Mouse (Mus musculus) lung, adult 2 months (tissue): ENCODE results near the gene Gm4792.

Source experiments
- CTCF ChIP-seq: fragments of 200-500 bp; IDR thresholded peaks from 2 replicates; pipeline ENCODE4 v1.5.1; 2011; ENCODE audit warnings: mild to moderate bottlenecking, low read length, control low read depth; ENCODE audit not compliant: insufficient read depth
- POLR2A ChIP-seq: fragments of 200-500 bp; IDR thresholded peaks from 2 replicates; pipeline ENCODE4 v1.6.1; 2011; ENCODE audit warnings: low read depth, mild to moderate bottlenecking, control low read depth, low read length, borderline replicate concordance; ENCODE audit errors: extremely low read depth

DNA sequence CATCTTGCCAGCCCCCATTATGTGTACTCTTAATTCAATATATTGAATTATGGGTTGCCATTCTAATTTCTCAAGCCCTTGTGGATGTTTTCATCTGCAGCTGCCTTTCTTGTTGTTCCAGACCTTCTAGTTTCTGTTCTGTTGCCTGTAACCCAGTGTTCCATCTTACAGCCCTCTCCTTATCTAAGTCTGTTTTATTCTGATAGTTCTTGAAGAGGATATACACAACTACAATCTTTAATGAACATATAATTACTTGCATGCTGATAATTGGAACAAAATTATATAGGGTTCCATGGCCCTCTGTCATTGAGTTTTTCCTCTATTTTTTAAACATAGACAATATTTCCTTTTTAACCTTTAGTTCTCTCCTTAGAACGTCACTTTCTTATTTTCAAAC lies 38.0 kb downstream of the Gm4792 start:
- TF ChIP-seq CTCF (no peak), POLR2A (no peak)
